Mouse (Mus musculus): Measurements from ENCODE around the gene Olfr669.

- TF ChIP-seq CTCF (IDR thresholded peaks at IDR 0.05; ENCODE audit: low read depth) (no peak), EP300 (IDR thresholded peaks at IDR 0.05; ENCODE audit: low read depth) (no peak)
Observed at GRCm38 (mm10) chr7:104962520-104962919, 28.5 kb downstream of the Olfr669 start, which contains the start of gene Olfr670.
